Mouse (Mus musculus) cerebellum, adult 2 months (tissue): Measurements from ENCODE around the gene Ccnl2. TPM values are rescaled to one million over a fixed set of nuclear protein-coding genes. Genes with fewer than 3 reads are reported as not detected.
A peak's percentile ranks its signal among the peaks of the same experiment; 100 is the strongest.

Source experiments
- DNase-seq, 2 experiments: peaks; one replicate each; pipeline ENCODE4 v3.0.0; 2021
- H3K27ac ChIP-seq: fragments of 200-500 bp; 2 replicates; pipeline ENCODE4 v1.5.1; 2012; ENCODE audit warnings: low read length, control low read depth, inconsistent platforms; ENCODE audit not compliant: insufficient read depth
- H3K27me3 ChIP-seq: fragments of 200-500 bp; 2 replicates; pipeline ENCODE4 v1.6.1; 2012; ENCODE audit warnings: inconsistent platforms, mild to moderate bottlenecking, low read length, moderate library complexity; ENCODE audit not compliant: control insufficient read depth, insufficient read depth
- H3K4me1 ChIP-seq: fragments of 200-500 bp; 2 replicates; pipeline ENCODE4 v1.6.1; 2011; ENCODE audit warnings: low read length; ENCODE audit not compliant: control insufficient read depth, insufficient read depth
- H3K4me3 ChIP-seq: fragments of 200-500 bp; replicated peaks from 2 replicates; pipeline ENCODE3; 2011; ENCODE audit warnings: mild to moderate bottlenecking, low read depth, low read length, control low read depth; ENCODE audit not compliant: insufficient read depth
- CTCF ChIP-seq: fragments of 200-500 bp; IDR thresholded peaks from 2 replicates; pipeline ENCODE4 v1.5.1; 2011; ENCODE audit warnings: low read depth, mild to moderate bottlenecking, control low read depth, low read length, moderate library complexity, borderline replicate concordance; ENCODE audit not compliant: insufficient read depth
- POLR2A ChIP-seq: fragments of 200-500 bp; IDR thresholded peaks from 2 replicates; pipeline ENCODE4 v1.6.1; 2011; ENCODE audit warnings: low read length, control low read depth, borderline replicate concordance; ENCODE audit not compliant: insufficient read depth
- WGBS: fragments of 180-500 bp; shearing (Covaris S2); methylation state at CpG from one replicate; pipeline ENCODE4 v1.1.7; 2018; 5-methylcytosine and 5-hydroxymethylcytosine counted together
- polyA plus RNA-seq: library from polyadenylated mRNA; depleted of rRNA; stranded (reverse); fragments of >200 nt; gene quantifications from 2 replicates; pipeline ENCODE4 v1.2.3, GENCODE M21; 2012

The Ccnl2 gene
- polyA plus RNA-seq, 1 experiment: 171 TPM

DNA sequence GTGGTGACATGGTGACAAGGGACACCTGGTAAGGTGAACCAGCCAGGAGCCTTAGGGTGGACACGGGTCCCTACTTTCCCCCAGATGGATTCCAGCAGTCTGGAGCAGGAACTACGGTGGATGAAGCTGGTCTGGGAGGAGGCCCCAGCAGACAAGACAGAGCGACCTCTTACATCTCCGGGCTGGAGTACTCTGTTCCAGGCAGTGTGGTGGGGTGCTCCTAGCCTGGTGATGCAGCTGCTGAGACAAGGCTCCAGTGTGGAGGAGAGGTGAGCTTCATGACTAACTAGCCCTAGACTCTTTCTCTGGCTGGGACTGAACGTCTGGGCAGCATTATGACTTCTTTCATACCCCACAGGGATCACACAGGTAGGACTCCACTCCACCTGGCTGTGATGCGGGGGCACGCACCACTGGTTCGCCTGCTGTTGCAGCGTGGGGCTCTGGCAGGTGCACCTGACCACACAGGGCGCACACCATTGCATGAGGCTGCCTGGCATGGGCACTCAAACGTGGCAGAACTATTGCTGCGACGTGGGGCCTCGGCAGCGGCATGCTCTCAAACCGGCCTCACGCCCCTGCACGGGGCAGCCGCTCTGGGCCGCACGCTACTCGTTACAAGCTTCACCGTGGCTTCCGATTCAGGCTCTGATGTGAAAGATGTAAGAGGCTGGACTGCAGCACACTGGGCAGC, 20.9 kb upstream of the Ccnl2 start:
- TF ChIP-seq POLR2A: no peak
- TF ChIP-seq CTCF: no peak
- WGBS: 75% methylated on average over 24 of the region's 24 CpGs
- no peak for DNase-seq
- no peaks in the 10 kb centered on the region for H3K4me1 ChIP-seq
- H3K27ac ChIP-seq: no peak overlapping the region
- no peaks in the 10 kb centered on the region for H3K27me3 ChIP-seq
- no peak overlapping the region for H3K4me3 ChIP-seq

DNA sequence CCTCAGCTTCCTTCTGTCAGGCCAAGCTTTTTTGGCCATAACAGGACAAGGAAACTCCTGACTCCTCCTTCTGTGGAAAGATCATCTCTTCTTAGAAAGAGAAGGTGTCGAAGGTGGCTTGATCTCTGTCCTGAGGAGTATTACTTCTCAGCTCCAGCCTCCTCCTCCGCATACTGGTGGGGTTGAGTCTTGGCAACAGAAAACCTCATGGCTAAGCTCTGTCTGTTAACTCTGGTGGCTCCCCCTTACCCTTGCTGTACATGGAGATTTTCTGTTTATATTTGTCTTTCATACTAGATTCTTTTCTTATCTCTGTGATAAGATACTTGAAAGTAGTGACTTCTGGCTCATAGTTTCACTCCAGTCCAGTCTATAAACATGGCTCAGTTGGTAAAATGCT, 18.6 kb upstream of the Ccnl2 start:
- H3K27ac ChIP-seq: no peak overlapping the region
- 73% methylated on average over 2 of the region's 2 CpGs for WGBS
- H3K27me3 ChIP-seq: no peaks in the 10 kb centered on the region
- DNase-seq: no peak
- no peaks in the 10 kb centered on the region for H3K4me1 ChIP-seq
- H3K4me3 ChIP-seq: no peak overlapping the region
- no peak for TF ChIP-seq POLR2A
- TF ChIP-seq CTCF: no peak

DNA sequence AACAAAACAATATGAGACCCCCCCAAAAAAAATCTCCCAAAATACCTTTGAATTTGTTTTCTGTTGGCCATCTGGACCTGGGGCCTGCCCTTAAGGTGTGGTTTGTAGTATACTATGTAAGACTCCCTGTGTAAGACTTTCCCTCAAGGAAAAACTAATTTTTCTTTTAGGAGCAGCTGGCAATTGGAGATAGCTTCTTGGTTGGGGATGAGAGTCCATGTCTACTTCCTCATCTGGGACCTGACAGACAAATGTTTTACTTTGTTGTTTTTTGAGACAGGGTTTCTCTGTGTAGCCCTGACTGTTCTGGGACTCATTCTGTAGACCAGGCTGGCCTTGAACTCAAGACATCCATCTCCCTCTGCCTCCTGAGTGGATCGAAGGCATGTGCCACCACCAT, 10.2 kb upstream of the Ccnl2 start:
- 64% methylated on average over 1 of the region's 1 CpGs for WGBS
- no peak overlapping the region for H3K27ac ChIP-seq
- no peak for TF ChIP-seq POLR2A
- no peak for TF ChIP-seq CTCF
- peaks cover 10% of the 10 kb centered on the region for H3K4me1 ChIP-seq
- no peaks in the 10 kb centered on the region; the same call in 1 of the 2 replicates for H3K27me3 ChIP-seq
- no peak overlapping the region for H3K4me3 ChIP-seq
- no peak for DNase-seq

DNA sequence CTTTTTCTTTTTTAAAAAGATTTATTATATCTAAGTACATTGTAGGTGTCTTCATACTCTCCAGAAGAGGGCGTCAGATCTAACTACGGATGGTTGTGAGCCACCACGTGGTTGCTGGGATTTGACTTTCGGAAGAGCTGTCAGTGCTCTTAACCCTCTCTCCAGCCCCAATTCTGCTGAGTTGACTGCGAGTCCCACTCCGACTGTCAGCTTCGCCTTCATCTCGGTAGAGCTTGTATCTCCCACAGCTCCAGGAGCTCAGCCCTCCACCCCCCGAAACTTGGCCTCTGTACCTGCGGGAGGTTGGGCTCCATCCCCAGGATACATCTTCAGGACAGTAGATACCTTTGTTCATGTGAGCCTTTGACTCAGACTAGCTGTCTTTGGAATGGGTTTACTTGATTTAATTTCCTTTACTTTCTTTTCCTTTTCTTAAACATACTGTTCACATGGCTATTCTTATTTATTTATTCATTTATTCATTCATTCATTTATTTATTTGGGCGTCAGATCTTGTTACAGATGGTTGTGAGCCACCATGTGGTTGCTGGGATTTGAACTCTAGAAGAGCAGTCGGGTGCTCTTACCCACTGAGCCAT, 9.4 kb upstream of the Ccnl2 start, which contains the start of gene Mrpl20:
Gene Mrpl20 (plus strand): TSS at position 138 of the 599 bp plus-strand sequence.
- TF ChIP-seq CTCF (no peak), POLR2A (no peak)
- no peak for DNase-seq
- Histone ChIP-seq H3K4me3 (peak within 1 kb of the TSS; percentile 95), H3K27ac (peak within 1 kb of the TSS; percentile 75), H3K27me3 (no peaks in the 10 kb centered on the region; the same call in 1 of the 2 replicates), H3K4me1 (peaks cover 10% of the 10 kb centered on the region)
- WGBS: 8% methylated on average over 12 of the region's 12 CpGs

DNA sequence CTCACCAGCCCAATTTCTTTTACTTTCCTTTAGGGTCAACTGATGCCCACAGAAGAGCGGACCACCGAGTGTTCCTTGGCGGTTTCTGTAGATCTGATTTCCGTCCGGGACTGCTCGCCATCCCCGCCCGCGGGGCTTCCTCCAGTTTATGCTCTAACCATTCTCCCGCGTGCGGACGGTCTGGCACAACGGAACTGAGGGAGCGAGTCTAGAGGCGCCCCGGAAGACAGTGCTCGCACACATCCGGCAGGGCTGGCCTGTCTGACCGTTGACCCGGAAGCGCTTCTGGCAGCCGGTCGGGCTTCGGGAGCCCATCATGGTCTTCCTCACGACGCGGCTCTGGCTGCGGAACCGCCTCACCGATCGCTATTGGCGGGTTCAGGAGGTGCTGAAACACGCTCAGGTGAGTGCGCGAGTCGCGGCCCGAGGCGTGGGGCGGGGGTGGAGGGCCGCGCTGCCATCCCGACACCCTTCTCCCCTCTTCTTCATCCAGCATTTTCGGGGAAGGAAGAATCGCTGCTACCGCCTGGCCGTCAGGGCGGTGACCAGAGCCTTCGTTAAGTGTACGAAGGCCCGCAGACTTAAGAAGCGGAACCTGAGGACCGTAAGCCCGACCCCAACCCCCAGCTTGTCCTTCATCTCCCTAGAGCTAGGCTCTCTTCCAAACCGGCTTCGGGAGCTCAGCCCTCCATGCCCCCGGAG, 8.8 kb upstream of the Ccnl2 start:
- no peak for TF ChIP-seq CTCF
- peak; percentile 84 for TF ChIP-seq POLR2A
- Histone ChIP-seq H3K4me1 (peaks cover 10% of the 10 kb centered on the region), H3K4me3 (peak overlapping the region; percentile 95), H3K27me3 (no peaks in the 10 kb centered on the region; the same call in 1 of the 2 replicates), H3K27ac (peak overlapping the region; percentile 63)
- under 1% methylated on average over 58 of the region's 58 CpGs for WGBS
- peak; percentile 94 to 98 for DNase-seq

DNA sequence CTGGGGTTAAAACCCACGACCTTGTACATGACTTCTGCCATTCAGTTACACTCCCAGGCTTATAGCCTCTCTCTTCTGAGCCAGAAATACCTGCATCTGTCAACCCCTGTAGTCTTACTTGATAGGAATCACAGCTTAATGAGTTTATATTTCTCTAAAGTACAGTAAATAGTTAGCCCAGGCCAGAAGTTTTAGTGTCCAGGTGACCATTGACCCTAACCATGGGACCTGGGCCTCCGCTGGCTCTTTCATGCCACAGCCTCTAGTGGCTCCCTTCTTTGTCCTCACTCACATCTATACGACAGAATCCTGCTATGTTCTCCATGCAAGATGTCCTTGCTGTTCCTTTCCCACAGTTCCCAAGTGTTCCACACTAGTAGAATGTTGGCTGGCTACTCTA, 4.4 kb upstream of the Ccnl2 start:
- Histone ChIP-seq H3K27ac (no peak overlapping the region), H3K4me1 (peaks cover 9% of the 10 kb centered on the region), H3K27me3 (no peaks in the 10 kb centered on the region), H3K4me3 (no peak overlapping the region)
- 90% methylated on average over 3 of the region's 3 CpGs for WGBS
- TF ChIP-seq POLR2A (no peak), CTCF (no peak)
- no peak for DNase-seq

DNA sequence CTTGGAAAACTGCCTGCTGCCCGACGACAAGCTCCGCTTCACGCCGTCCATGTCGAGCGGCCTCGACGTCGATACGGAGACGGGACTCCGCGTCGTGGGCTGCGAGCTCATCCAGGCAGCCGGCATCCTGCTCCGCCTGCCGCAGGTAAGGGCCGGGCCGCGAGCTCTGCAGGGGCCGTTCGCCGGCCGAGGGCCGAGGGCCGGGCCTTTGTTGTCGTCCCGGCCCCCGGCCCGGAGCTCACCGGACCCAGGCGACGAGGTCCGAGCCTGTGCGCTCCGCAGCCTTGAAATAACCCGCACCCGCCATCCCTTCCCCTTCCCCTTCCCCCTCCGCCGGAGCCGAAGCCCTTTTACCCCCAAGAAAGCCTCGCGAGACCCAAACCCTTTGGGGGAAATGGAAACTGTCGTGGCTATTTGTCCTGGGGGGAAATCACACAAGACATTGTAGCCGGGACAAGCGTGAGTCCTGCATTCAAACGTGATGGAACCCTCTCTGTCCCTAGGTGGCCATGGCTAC, 434 bp downstream of the Ccnl2 start:
- H3K27me3 ChIP-seq: no peaks in the 10 kb centered on the region
- TF ChIP-seq CTCF (no peak), POLR2A (no peak)
- WGBS: under 1% methylated on average over 49 of the region's 49 CpGs
- H3K4me3 ChIP-seq: peak overlapping the region; percentile 65
- H3K27ac ChIP-seq: peak overlapping the region; percentile 75
- peaks cover 8% of the 10 kb centered on the region; the same call in 1 of the 2 replicates for H3K4me1 ChIP-seq
- DNase-seq: no peak
